Mouse (Mus musculus) large intestine, adult 2 months (tissue): Measurements from ENCODE around the gene Gm49711. TPM values are rescaled to one million over a fixed set of nuclear protein-coding genes. Genes with fewer than 3 reads are reported as not detected.
"Not testable (repeated sequence)": the region's sequence is repeated elsewhere in the genome, so short reads cannot be mapped to it uniquely, and the experiment has no call there.

Source experiments
- DNase-seq: peaks from one replicate; pipeline ENCODE4 v3.0.0-alpha.2; 2012; ENCODE audit warnings: low read depth, low spot score
- WGBS: fragments of 180-500 bp; shearing (Covaris S2); methylation state at CpG from one replicate; pipeline ENCODE4 v1.1.7; 2018; 5-methylcytosine and 5-hydroxymethylcytosine counted together
- polyA plus RNA-seq: library from polyadenylated mRNA; depleted of rRNA; stranded (reverse); fragments of >200 nt; gene quantifications from 2 replicates; pipeline ENCODE4 v1.2.3, GENCODE M21; 2012

The Gm49711 gene
- polyA plus RNA-seq, 1 experiment, result not detected

DNA sequence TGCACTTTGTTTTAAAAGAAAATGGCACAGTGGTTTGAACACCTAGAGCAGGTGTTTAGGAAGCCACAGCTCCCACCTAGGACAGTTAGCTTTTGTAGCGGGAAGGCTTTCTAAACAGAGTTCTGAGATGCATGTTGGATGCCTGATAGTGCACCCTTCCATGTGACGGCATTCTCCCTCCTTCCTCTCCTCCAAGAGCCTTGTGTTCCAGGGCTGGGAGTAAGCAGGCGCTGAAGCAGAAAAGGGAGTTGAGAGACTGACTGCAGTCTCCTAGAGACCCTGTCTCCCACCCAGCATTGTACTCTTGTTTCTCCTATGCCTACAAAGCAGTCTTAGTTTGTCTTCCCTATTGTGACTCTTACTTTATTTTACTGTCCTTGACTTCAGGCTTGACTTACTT lies 2.1 kb downstream of the Gm49711 start:
- WGBS, result 74% methylated on average over 3 of the region's 3 CpGs
- no peak for DNase-seq

DNA sequence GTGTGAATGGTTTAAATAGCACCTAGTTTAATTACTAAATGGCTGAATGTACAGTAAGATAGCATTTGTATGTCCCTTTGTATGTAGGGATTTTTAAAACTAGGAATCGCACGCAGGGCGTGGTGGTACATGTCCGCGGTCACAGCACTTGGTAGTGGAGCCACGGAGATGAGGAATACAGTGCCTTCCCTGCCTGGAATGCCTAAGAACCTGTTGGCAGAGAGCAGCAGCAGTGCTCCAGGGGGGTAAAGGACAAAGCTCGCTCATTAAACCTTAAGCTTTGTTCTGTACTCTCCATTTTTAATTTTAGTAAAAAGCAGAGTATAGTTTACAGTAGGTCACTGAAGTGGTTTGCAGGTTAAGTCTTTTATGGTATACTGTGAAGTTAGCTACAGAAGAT lies 3.5 kb downstream of the Gm49711 start:
- 91% methylated on average over 7 of the region's 7 CpGs for WGBS
- DNase-seq, result no peak

- 98% methylated on average over 1 of the region's 1 CpGs for WGBS
- DNase-seq, result no peak
Observed at GRCm38 (mm10) chr16:92062832-92063231, 4.7 kb downstream of the Gm49711 start.

DNA sequence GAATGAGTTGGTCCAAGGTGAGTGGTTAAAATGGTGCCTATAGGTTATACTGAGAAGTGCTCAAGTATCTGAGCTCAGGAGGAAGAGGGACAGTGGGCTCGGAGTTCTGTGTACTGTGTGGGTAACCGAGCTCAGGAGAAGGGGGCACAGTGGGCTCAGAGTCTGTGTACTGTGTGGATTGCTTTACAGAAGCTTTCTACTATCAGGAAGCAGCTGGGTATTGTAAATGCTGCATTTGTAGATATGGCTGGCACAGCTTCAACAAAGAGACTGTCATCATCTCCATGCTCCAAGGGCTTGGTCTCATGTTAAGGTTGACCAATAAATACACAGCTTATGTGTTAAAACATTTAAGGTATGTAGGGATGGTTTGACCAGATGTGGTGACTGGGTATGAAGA lies 6.7 kb downstream of the Gm49711 start:
- WGBS, result 50% methylated on average over 2 of the region's 2 CpGs
- no peak for DNase-seq

- no peak for DNase-seq
- 71% methylated on average over 8 of the region's 8 CpGs for WGBS
Observed at GRCm38 (mm10) chr16:92070338-92070737, 12.2 kb downstream of the Gm49711 start.

DNA sequence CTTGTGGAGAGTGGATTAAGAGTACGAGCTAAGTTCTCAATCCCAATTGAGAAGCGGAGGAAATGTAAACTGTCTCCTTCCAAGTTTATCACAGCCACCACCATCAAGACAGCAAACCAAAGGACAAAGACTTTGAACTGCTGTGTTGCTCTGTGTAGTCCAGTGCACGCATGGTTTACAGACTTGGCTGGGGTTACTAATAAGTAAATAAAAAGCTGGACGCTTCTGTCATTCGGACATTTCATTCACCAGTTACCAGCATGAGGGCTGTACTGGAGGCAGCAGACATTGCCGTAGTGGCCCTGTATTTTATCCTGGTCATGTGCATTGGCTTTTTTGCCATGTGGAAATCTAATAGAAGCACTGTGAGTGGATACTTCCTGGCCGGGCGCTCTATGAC lies 18.7 kb downstream of the Gm49711 start:
- 89% methylated on average over 8 of the region's 8 CpGs for WGBS
- no peak for DNase-seq

- no peak for DNase-seq
- WGBS, result 86% methylated on average over 10 of the region's 10 CpGs
Observed at GRCm38 (mm10) chr16:92083771-92084453, 25.8 kb downstream of the Gm49711 start.

- WGBS, result 68% methylated on average over 3 of the region's 3 CpGs
- DNase-seq, result no peak
Observed at GRCm38 (mm10) chr16:92089225-92089624, 31.1 kb downstream of the Gm49711 start.

- DNase-seq, result no peak
- whole genome bisulfite sequencing, result 81% methylated on average over 5 of the region's 5 CpGs
Observed at GRCm38 (mm10) chr16:92091876-92092275, 33.8 kb downstream of the Gm49711 start.

DNA sequence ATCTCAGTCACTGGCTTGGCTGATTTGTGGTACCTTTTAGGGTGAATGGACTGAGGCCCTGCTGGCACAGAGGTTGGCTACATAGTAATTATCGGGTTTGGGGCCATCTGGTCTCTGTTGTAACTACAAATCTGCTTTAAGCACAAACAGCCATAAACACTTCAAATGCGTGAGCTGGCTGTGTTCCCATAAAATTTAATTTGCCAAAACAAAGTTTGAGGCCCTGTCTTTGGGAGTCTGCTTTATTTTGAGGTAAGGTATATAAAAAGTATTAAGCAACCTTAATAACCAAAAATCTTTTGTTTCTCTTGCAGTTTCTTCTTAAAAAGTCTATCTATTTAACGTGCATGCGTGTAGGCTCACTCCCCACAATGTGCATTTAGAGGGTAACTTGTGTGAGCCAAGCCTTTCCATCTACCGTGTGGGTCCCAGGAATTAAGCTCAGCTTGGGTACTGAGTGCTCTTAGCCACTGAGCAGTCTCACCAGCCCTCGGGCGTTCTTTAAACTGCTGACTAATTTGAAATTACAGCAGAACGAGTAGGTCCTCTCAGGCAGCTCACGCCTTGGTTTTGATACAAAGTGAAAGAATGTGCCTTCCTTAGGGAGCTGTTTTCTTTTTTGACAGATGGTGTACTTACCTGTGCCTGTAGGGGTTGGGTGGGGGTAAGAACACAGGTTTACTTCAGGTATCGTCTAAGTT lies 40.4 kb downstream of the Gm49711 start:
- WGBS, result 71% methylated on average over 10 of the region's 10 CpGs

DNA sequence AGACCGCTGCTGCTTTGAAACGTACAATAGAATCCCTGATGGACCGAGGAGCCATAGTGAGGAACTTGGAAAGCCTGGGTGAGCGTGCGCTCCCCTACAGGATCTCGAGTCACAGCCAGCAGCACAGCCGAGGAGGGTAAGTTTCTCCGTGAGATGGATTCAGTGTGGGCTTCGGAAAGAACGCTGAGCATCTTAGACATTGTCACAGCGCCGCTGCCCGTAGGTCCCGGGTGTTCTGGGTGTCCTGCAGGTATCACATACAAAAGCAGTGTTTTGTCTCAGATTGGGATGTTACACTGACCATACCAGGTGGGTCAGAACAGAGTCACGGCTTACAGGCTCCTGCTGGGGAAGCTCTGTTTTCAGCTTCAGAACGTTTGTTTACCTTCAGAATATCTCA lies 41.5 kb downstream of the Gm49711 start:
- DNase-seq, result no peak

More for the DNA sequence above, 40.4 kb downstream of the Gm49711 start:
- no peak for DNase-seq

DNA sequence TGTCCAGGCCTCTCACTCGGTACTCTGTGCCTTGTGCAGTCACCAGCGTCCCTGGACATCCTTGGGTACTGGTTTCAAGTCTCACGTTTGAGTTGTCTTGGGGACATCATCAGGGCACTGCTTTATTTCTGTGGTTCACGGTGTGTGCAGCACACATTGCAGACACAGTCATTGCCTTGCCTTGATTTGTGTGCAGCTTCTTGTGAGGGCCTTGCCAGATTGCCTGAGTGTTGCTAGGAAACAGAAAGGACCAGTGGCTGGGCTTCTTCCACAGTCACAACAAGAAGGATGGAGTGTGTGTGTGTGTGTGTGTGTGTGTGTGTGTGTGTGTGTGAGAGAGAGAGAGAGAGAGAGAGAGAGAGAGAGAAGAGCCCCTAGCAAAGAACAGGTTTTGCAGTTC lies 42.0 kb downstream of the Gm49711 start:
- WGBS, result 81% methylated on average over 4 of the region's 4 CpGs

More for the DNA sequence above, 41.5 kb downstream of the Gm49711 start:
- WGBS, result 92% methylated on average over 16 of the region's 16 CpGs

GRCm38 (mm10) chr16:92102115-92102514 lies 44.0 kb downstream of the Gm49711 start:
- DNase-seq, result no peak
- 84% methylated on average over 5 of the region's 5 CpGs for WGBS

More for the DNA sequence above, 42.0 kb downstream of the Gm49711 start:
- no peak for DNase-seq

DNA sequence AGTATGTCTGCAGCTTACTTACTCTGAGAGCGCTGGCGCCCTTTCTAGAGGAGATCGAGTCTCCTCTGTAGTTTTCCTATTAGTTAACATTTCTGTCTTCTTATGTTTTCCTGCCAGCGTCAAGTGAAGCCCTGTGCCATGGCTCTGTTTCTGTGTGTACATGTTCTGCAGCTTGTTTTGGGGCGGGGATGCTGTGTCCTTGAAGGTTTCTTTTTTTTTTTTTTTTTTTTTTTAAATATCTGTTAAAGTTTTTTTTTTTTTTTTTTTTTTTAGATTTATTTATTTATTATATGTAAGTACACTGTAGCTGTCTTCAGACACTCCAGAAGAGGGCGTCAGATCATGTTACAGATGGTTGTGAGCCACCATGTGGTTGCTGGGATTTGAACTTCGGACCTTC lies 44.8 kb downstream of the Gm49711 start:
- 96% methylated on average over 7 of the region's 7 CpGs for WGBS
- not testable (repeated sequence) for DNase-seq

- no peak for DNase-seq
- WGBS, result 64% methylated on average over 9 of the region's 9 CpGs
Observed at GRCm38 (mm10) chr16:92103572-92104331, 45.6 kb downstream of the Gm49711 start.

- no peak for DNase-seq
- 94% methylated on average over 2 of the region's 2 CpGs for WGBS
Observed at GRCm38 (mm10) chr16:92104332-92104590, 46.1 kb downstream of the Gm49711 start.

DNA sequence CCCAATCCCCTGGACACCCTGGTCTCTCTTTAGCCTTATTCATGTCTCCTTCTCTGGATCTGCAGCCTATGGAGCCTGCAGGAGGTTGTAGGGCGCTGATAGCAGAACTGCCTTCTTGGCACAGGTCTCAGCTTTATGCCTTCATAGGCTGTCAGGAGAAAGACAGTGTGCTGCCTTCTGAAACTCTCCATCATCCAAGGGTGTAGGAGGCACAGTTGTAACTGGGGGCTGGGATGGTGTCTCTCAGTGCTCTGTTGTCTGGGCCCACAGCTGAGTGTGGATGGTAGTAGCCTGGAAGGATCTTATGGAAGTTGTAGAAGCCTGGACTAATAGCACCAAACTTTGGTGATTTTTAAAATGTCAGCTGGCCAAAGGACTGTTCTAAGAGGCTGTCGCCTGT lies 46.8 kb downstream of the Gm49711 start:
- WGBS, result 94% methylated on average over 2 of the region's 2 CpGs
- DNase-seq, result no peak

GRCm38 (mm10) chr16:92105631-92106030 lies 47.5 kb downstream of the Gm49711 start:
- DNase-seq, result no peak
- WGBS, result 34% methylated on average over 3 of the region's 3 CpGs

- 91% methylated on average over 5 of the region's 5 CpGs for WGBS
- no peak for DNase-seq
Observed at GRCm38 (mm10) chr16:92107346-92107745, 49.2 kb downstream of the Gm49711 start.

GRCm38 (mm10) chr16:92114706-92115241 lies 56.7 kb downstream of the Gm49711 start:
- DNase-seq, result no peak
- WGBS, result 81% methylated on average over 5 of the region's 5 CpGs
